Mouse (Mus musculus) forebrain, embryonic 11.5 days (tissue): ENCODE measurements around the gene Chst14. TPM values are rescaled to one million over a fixed set of nuclear protein-coding genes. Genes with fewer than 3 reads are reported as not detected.
A peak's percentile ranks its signal among the peaks of the same experiment; 100 is the strongest.

ENCODE experiments used
- ATAC-seq: fragments of 200-750 bp; cut with Nextera tagmentation; replicated peaks from 2 replicates; pipeline ENCODE4 v1.8.0; 2017; ENCODE audit warnings: moderate TSS enrichment; ENCODE audit not compliant: low FRiP score
- DNase-seq: peaks from one replicate; pipeline ENCODE4 v3.0.0-alpha.2; 2017; ENCODE audit warnings: low spot score
- H3K27ac ChIP-seq: fragments of 300-500 bp; sonication (generic); 2 replicates; pipeline ENCODE4 v1.5.1; 2014; ENCODE audit warnings: low read depth, low read length
- H3K27me3 ChIP-seq: fragments of 300-500 bp; sonication (generic); 2 replicates; pipeline ENCODE4 v1.6.1; 2014; ENCODE audit warnings: mild to moderate bottlenecking, low read length, mixed read lengths; ENCODE audit not compliant: control insufficient read depth, insufficient read depth
- H3K36me3 ChIP-seq: fragments of 300-500 bp; sonication (generic); 2 replicates; pipeline ENCODE4 v1.6.1; 2014; ENCODE audit warnings: mild to moderate bottlenecking, low read length, moderate library complexity, mixed read lengths; ENCODE audit not compliant: control insufficient read depth, insufficient read depth
- H3K4me1 ChIP-seq: fragments of 300-500 bp; sonication (generic); replicated peaks from 2 replicates; pipeline ENCODE4 v1.6.1; 2014; ENCODE audit warnings: low read length, mixed read lengths; ENCODE audit not compliant: control insufficient read depth, insufficient read depth
- H3K4me2 ChIP-seq: fragments of 300-500 bp; sonication (generic); 2 replicates; pipeline ENCODE4 v1.6.1; 2014; ENCODE audit warnings: low read depth, mild to moderate bottlenecking, low read length, moderate library complexity, mixed read lengths; ENCODE audit not compliant: severe bottlenecking
- H3K4me3 ChIP-seq: fragments of 300-500 bp; sonication (generic); 2 replicates; pipeline ENCODE4 v1.5.1; 2014; ENCODE audit warnings: low read depth, low read length
- H3K9ac ChIP-seq: fragments of 300-500 bp; sonication (generic); 2 replicates; pipeline ENCODE4 v1.6.1; 2014; ENCODE audit warnings: low read length
- H3K9me3 ChIP-seq: fragments of 300-500 bp; sonication (generic); 2 replicates; pipeline ENCODE4 v1.6.1; 2016; ENCODE audit warnings: low read length, mixed read lengths; ENCODE audit not compliant: control insufficient read depth
- WGBS: fragments of 180-500 bp; shearing (Covaris S2); extraction: QIAGEN DNeasy Blood & Tissue Kit; methylation state at CpG from one replicate; pipeline ENCODE4 v1.1.7; 2014; 5-methylcytosine and 5-hydroxymethylcytosine counted together
- polyA plus RNA-seq: library from polyadenylated mRNA; unstranded; fragments of >200 nt; fragmentation: Nextera tagmentation; extraction: Ambion mirVana; gene quantifications from 2 replicates; pipeline ENCODE4 v1.2.1, GENCODE M21; 2014

The Chst14 gene
- 15.7 and 20.4 TPM in 2 replicates for polyA plus RNA-seq

GRCm38 (mm10) chr2:118926361-118926997 lies at the start of gene Chst14:
Gene Chst14 (plus strand): TSS chr2:118926496.
- Histone ChIP-seq H3K9ac (peak within 1 kb of the TSS; percentile 91), H3K36me3 (no peaks in the 10 kb centered on the region; the same call in 1 of the 2 replicates), H3K27ac (0 out of 2 replicates have a peak within 1 kb of the TSS, but pooled peaks have one; percentile 3), H3K4me1 (peaks cover 8% of the 10 kb centered on the region), H3K4me3 (peak within 1 kb of the TSS; percentile 63), H3K9me3 (no peaks in the 10 kb centered on the region), H3K27me3 (no peaks in the 10 kb centered on the region), H3K4me2 (peak within 1 kb of the TSS; percentile 97)
- DNase-seq: peak; percentile 86
- under 1% methylated on average over 39 of the region's 47 CpGs for WGBS
- ATAC-seq: peak; percentile 88

- Histone ChIP-seq H3K27me3 (peaks cover 5% of the 10 kb centered on the region; the same call in 1 of the 2 replicates), H3K9ac (no peak overlapping the region), H3K9me3 (no peaks in the 10 kb centered on the region), H3K27ac (no peak overlapping the region), H3K4me3 (no peak overlapping the region), H3K36me3 (no peaks in the 10 kb centered on the region; the same call in 1 of the 2 replicates), H3K4me2 (no peak overlapping the region), H3K4me1 (no peaks in the 10 kb centered on the region)
- 88% methylated on average over 4 of the region's 4 CpGs for WGBS
- DNase-seq (no peak), ATAC-seq (no peak)
These were observed 45.3 kb upstream of the Chst14 start for GRCm38 (mm10) chr2:118881019-118881418.

GRCm38 (mm10) chr2:118881956-118882355 lies 44.3 kb upstream of the Chst14 start:
- ATAC-seq: no peak
- H3K4me3 ChIP-seq: no peak overlapping the region
- 88% methylated on average over 5 of the region's 5 CpGs for WGBS

GRCm38 (mm10) chr2:118882840-118883679 lies 43.2 kb upstream of the Chst14 start:
- 2% methylated on average over 32 of the region's 32 CpGs for whole genome bisulfite sequencing

More at GRCm38 (mm10) chr2:118881956-118882355, 44.3 kb upstream of the Chst14 start:
- Histone ChIP-seq H3K9ac (no peak overlapping the region), H3K9me3 (no peaks in the 10 kb centered on the region), H3K27me3 (peaks cover 5% of the 10 kb centered on the region; the same call in 1 of the 2 replicates), H3K4me1 (no peaks in the 10 kb centered on the region), H3K4me2 (no peak overlapping the region), H3K36me3 (no peaks in the 10 kb centered on the region; the same call in 1 of the 2 replicates), H3K27ac (no peak overlapping the region)
- no peak for DNase-seq

GRCm38 (mm10) chr2:118887440-118887839 lies 38.9 kb upstream of the Chst14 start:
- Histone ChIP-seq H3K27me3 (peaks cover 5% of the 10 kb centered on the region; the same call in 1 of the 2 replicates), H3K4me1 (0 out of 2 replicates have a peak, but pooled peaks cover 2% of the 10 kb centered on the region), H3K36me3 (no peaks in the 10 kb centered on the region), H3K4me3 (no peak overlapping the region), H3K9ac (no peak overlapping the region), H3K27ac (no peak overlapping the region), H3K9me3 (no peaks in the 10 kb centered on the region), H3K4me2 (no peak overlapping the region)
- ATAC-seq (no peak), DNase-seq (no peak)
- WGBS: 69% methylated on average over 13 of the region's 13 CpGs

More at GRCm38 (mm10) chr2:118882840-118883679, 43.2 kb upstream of the Chst14 start:
- peak overlapping the region; percentile 26 for H3K4me3 ChIP-seq
- H3K27ac ChIP-seq: no peak overlapping the region
- H3K4me1 ChIP-seq: 0 out of 2 replicates have a peak, but pooled peaks cover 2% of the 10 kb centered on the region
- no peaks in the 10 kb centered on the region for H3K9me3 ChIP-seq
- no peaks in the 10 kb centered on the region; the same call in 1 of the 2 replicates for H3K36me3 ChIP-seq
- DNase-seq (peak; percentile 92), ATAC-seq (peak; percentile 80)
- H3K4me2 ChIP-seq: peak overlapping the region; percentile 73
- peak overlapping the region; percentile 62 for H3K9ac ChIP-seq
- peaks cover 5% of the 10 kb centered on the region; the same call in 1 of the 2 replicates for H3K27me3 ChIP-seq

GRCm38 (mm10) chr2:118887845-118888548 lies 38.3 kb upstream of the Chst14 start:
- H3K27ac ChIP-seq: no peak overlapping the region
- no peak for ATAC-seq

GRCm38 (mm10) chr2:118891173-118891572 lies 35.1 kb upstream of the Chst14 start:
- ATAC-seq (no peak), DNase-seq (no peak)
- H3K9ac ChIP-seq: no peak overlapping the region
- peaks cover 15% of the 10 kb centered on the region for H3K27me3 ChIP-seq
- no peaks in the 10 kb centered on the region for H3K9me3 ChIP-seq
- no peak overlapping the region for H3K4me2 ChIP-seq
- no peak overlapping the region for H3K4me3 ChIP-seq
- peaks cover 3% of the 10 kb centered on the region for H3K4me1 ChIP-seq
- 92% methylated on average over 4 of the region's 4 CpGs for WGBS
- H3K36me3 ChIP-seq: no peaks in the 10 kb centered on the region
- H3K27ac ChIP-seq: no peak overlapping the region

More at GRCm38 (mm10) chr2:118887845-118888548, 38.3 kb upstream of the Chst14 start:
- Histone ChIP-seq H3K27me3 (peaks cover 5% of the 10 kb centered on the region; the same call in 1 of the 2 replicates), H3K4me1 (0 out of 2 replicates have a peak, but pooled peaks cover 2% of the 10 kb centered on the region), H3K36me3 (no peaks in the 10 kb centered on the region), H3K9ac (no peak overlapping the region), H3K9me3 (no peaks in the 10 kb centered on the region), H3K4me3 (no peak overlapping the region), H3K4me2 (no peak overlapping the region)
- no peak for DNase-seq
- WGBS: 36% methylated on average over 14 of the region's 14 CpGs
